Mouse (Mus musculus) frontal cortex, postnatal 25 days (tissue): ENCODE measurements at regions not wholly inside any gene's neighbourhood (a gene's known extent, or its start where the extent isn't known, plus 50 kb on each side); places are given as distances from the start of the nearest gene placed in this dataset.
A peak's percentile ranks its signal among the peaks of the same experiment; 100 is the strongest.

Experiments
- DNase-seq, 2 experiments: peaks; one replicate each; pipeline ENCODE4 v3.0.0; 2022; ENCODE audit warnings: low spot score in 2 of 2

DNA sequence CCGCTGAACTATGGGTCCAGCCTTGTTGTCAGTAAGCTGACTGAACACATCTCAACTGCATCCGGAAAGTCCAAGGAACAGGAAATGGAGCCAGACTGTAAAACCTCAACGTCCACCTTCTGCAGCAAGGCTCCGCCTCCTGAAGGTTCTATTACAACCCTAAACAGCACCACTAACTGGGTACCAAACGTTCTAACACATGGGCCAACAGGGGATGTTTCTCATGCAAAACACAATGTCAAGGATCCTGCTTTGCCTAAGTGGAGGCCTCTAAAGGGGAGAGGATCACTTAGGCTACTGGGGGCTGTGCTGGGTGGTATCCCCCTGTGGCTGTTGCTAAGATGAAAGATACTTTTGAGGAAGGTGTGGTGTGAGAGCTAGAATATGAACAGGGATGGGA is 51.0 kb upstream of the Stt3b start:
- DNase-seq: no peak

DNA sequence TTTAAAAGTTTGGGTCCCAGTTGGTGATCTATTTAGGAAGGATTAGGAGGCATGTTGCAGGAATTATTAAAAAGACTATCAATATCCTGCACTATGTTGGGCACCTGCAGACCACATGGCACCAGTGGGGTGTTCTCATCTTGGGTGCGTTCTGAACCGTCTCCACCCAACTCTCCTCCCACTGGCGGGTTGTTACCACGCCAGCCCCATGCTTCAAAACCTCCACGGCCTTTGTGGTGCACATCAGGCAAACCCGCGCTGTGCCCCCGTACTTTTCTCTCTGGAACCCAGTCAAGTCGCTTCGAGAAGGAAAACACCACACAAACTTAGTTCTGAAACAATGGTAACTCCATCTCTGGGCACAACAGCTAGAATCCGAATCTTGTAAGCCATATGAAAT is 51.7 kb upstream of the Stt3b start:
- DNase-seq: no peak

DNA sequence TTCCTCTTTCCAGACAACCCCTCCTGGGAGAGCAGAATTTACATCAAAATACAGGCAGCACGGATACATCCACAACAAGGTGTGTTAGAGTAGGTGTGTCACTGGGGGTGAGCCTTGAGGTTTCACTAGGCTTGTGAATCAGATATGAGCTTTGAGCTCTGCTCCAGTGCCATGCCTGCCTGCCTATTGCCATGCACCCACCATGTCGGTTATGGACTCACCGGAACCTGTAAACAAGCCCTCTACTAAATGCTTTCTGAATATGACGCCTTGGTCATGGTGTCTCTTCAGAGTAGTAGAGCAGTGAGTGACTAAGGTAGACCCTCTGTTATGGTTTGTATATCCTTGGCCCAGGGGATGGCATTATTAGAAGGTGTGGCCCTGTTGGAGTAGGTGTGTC is 52.3 kb upstream of the Stt3b start:
- no peak for DNase-seq

DNA sequence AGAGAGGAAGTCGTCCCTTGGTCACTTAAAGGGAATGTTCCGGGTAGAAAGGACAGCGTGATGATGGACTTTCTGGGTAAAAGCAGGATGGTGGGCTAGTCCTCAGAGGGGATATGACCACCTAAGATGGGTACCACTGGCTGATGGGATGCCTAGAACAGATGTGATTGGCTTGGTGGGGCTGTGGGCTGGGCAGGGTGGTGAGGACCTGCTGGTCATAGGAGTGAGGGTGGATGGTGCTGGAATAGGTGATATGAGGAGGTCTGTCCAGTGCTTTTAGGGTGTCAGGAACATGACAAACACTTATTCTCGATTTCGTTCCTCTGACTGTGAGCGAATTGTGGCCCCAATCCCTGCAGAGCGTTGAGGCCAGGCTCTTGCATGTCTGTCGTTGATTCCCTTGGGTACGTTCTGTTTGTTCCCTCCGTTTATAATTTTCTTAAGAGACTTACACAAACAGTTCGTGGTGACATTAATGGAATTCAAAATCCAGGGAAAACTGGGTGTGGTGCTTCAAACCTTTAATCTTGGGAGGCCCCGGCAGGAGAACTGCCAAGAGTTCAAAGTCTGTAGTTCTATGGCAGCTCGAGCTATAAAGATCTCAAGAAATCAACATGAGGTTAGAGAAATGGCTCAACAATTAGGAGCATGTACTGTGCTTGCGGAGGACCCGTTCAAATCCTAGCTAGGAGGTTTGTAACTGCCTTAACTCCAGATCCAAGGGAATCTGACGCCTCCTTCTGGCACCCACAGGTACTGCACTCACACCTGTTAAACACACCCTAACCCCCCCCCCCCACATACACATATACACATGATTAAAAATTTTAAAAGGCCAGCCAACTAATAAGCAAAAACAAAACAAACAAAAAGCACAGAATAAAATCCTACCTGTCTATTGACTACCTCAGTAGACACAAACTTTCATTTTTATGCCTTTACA is 55.0 kb upstream of the Stt3b start:
- DNase-seq: no peak

GRCm38 (mm10) chr9:115367808-115368207 is 57.6 kb upstream of the Stt3b start:
- no peak for DNase-seq

DNA sequence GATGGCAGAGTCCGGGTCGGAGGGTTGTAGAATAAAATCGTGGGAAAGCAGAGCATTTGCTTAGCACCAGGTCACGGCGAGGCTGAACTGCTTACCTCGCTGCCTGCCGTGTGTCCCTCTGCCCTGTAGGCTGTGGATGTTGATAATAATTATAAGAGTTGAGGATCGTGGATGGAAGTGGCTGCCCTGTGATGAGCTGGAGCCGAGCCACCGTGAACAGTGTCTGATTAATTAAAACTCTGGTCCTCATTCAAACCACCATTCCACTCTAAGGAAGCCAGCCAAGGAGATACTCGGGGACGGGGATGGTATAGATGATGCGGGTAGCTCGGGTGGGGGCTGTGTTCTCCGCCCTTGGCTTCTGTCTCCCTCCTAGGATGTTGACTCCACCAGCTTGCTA is 70.1 kb upstream of the Stt3b start:
- no peak for DNase-seq

DNA sequence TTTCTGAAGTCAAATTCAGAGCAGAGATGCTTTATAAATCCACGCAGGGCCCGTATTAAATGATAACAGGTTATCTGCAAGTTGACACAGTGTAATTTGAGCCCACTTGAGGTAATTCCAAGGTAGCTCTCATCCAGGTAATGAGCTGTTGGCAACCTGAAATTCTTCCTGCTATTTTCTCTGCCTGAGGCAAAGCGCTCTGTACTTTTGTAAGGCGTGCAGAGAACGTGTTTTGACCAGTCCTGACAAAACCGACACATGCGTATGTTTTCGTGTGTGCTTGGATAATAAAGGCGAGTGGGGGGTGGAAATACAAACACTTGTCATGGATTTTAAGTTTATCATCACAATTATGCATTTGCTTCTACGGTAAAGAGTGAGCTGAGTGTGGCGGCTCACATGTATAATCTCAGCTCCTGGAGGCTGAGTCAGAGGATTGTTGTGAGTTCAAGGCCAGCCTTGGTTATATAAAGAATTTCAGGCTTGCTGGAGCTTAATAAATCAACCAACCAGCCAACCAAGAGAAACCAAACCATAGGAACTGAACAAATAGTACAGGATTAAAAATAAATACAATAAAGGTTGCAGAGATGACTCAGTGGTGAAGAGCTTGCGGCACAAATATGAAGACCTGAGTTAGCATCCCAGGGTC is 72.7 kb upstream of the Stt3b start:
- DNase-seq: no peak

GRCm38 (mm10) chr9:115383935-115384334 is 73.7 kb upstream of the Stt3b start:
- DNase-seq: no peak

DNA sequence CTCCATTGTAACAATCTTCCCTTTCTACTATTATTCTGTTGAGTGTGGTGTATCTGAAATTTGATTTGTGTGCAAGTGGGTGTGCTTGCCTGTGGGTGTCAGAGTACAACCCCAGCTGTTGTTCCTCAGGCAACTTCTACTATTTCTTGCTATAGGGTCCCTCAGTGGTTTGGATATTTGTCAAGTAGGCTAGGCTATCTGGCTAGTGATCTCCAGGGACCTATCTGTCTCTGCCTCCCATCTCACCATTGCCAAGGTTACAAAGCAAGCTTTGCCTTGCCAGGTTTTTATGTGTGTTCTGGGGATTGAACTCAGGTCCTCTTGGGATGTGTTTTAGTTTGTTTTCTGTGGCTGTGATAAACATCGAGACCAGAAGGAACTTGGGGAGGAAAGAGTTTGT is 74.1 kb upstream of the Stt3b start:
- no peak for DNase-seq

DNA sequence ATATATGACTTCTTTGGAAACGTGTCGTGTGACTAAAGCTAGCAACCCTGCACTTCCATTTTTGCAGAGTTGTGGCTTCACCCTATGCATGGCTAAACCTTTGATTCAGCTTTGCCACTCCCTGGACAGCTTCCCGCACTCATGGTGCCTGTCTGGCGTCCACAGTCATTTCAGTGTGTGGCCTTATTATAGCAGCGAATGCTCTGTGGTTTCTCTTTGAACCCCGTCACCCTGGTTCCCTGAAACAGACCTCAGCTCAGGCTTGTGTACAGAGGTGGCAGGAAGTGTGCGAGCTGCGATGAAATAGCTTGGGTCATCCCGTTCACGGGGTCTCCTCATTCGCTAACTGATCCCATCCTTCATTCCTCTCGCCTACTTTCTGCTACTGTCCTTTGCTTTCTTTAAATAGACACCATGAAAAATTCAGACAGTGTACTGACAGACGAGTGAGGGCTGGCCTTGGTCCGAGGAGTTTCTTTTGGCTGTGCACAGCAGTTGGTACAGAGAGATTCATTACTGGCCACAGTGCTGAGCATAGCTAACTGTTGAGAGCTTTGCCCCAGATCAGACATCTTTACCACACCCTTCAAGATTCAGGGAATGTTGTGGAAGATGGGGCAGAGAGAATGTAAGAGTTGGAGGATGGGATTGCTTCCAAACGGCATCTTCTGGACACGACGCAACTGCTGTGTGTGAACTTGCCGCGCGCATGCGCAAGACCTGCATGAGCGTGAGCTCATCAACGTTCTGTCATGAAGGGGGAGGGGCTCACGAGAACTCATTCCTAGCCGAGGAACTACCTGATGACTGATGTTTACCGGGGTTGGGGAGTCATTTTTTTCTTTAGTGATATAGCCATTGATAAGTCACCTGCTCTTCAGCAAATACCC is 77.5 kb upstream of the Stt3b start:
- no peak for DNase-seq

DNA sequence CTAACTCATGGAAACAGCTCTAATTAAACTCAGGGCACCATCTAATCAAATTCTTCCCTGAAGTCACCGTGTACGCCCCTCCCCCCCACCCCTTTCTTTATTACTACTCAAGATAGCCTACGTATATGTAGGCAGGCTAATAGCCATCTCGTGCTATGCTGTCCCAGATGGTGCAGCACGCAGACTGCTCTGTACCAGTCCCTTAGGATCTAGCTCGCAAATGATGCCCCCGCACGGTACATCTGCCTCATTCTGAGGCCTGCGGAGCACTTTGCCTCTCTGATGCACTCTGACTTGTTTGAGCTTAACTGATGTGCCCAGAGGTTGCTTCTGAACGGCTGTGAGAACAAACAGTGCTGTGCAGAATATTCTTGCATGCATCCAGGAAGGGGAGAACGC is 78.1 kb upstream of the Stt3b start:
- no peak for DNase-seq

- no peak for DNase-seq
Measured at GRCm38 (mm10) chr9:115389082-115389481, 78.9 kb upstream of the Stt3b start.

DNA sequence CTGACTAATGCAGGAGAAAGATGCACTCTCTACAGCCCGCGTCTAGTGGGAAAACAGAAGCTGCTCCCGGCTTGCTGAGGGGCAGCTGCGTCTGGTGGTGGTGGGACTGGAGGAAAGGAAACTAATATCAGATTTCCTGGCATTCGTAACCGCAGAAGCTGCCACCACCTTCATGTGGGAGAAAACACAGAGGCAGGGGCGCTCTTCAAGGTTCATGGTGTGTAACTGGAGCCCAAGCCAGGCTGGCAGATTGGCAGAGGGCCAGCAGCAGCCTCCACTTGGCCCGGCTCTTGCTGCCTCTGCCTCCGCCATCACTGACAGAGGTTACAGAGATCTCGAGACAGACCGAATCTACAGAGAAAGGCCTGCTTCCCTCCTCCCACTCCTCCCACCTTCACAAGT is 80.7 kb upstream of the Stt3b start:
- peak in 1 of 2 experiments; percentile 5 for DNase-seq

- no peak for DNase-seq
Measured at GRCm38 (mm10) chr9:115395511-115395910, 85.3 kb upstream of the Stt3b start.

DNA sequence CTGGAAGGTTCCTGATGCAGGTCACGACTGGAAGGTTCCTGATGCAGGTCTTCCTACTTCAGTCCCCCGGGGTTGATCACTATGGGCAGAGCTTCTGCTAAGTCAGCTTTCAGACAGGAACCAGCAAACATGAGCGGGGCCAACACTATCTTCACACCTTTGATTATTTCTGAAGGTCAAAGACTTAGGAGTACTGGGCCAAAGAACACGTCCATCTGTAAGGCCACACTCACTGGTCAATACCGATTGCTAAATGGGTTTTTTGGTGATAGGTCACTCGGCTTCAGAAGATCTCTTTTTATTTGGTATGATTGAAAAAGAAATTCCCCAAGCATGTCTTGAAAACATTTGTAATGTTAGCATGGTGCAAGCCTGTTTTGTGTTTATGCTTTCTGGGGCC is 90.2 kb upstream of the Stt3b start:
- DNase-seq: no peak

DNA sequence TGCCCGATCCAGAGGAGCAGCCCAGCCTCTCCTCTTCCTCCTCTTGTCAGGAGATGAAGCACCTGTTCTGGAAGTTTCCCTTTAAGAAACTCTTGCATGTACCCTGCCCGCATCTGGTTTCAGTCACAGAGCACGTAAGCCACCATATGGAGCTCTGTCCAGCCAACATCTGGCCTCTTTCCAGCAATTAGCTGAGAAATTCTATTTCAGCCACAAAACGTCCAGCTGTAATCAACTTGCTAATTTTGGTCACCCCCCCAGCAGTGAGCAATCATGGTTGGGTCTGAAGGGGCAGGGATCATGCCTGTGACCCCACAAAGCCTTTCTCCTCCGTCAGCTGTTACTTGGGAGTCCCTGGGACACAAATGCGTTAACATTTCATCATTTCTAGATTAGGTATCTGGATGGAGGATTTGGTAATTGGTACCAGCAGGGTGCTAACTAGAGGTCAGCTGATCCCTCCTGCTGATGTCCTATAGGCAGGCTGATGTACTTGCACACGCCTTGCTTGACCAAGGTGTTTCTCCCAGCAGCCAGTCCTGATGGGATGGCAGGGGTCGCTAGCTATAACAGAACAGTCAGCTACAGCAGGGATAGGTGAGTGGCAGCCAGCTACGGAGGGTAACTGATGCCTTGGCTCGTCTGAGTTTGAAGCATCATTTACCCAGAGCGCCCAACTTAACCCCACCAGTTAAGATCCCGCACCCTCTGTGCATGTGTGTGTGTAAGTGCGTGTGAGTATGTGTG is 91.4 kb upstream of the Stt3b start:
- DNase-seq: no peak

DNA sequence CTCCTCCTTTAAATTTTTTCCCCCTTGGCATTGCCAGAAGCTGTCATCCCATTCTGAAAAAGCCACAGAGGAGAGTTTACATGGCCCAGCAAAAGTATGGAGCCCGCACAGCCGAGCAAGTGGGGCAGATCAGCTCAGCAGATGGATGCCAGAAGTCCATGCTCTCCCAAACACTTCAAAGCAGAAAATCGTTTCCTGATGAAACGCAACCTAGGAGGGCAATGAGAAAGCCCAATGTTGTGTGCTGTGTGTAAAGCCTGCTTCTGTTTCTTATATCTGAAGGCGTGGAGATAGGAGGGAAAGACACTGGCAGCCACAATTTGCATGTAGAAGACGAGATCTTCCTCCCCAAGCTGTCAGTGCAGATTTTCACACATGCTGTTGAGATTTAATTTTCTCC is 92.4 kb upstream of the Stt3b start:
- no peak for DNase-seq

DNA sequence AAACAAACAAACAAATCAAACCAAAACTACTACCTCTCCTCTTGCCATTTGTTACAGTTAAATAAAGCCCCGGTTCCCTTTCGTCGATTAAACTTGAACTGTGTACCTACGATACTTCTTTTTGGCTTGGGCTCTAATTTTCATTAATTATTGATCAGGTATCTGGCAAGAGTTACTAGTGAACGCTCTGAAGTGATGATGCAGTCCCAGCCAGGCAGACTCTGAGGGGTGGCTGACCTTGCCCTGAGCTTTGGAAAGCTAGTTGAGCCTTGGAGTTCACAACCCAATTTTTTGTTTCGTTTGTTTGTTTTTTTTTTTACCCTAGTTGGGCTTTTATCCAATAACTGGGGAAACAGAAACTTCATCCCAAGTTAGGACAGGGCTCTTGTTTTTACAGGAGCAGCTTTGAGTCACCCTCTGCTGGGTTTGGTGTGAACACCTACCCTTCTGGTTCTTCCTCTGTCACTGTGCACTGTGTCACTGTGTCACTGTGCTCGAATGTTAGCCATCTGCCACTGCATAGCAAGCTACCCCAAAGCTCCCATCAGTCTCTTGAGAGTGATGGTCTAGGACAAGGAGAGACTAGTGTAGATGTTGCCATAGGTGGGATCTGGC is 93.2 kb upstream of the Stt3b start:
- DNase-seq: no peak

- no peak for DNase-seq
Measured at GRCm38 (mm10) chr9:115407901-115408470, 97.8 kb upstream of the Stt3b start.

- DNase-seq: no peak
Measured at GRCm38 (mm10) chr9:115408886-115409285, 98.7 kb upstream of the Stt3b start.

DNA sequence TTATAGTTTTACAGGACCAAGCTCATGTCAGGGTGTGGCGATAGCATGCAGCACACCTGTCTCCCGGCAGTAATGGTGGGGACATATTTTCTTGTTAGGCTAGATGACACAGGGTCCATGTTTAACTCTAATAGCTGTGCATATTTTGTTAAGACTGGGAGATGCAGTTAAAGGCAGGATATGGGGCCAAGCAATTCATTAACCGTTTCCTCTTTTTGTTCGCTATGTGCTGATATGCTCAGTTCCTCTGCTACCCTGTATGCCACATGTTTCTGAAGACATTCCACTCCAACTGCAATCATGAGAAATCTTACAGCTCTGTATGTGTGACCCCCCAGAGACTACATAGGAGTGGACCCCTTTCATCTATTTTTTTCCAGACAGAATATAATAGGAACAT is 104.0 kb upstream of the Stt3b start:
- no peak for DNase-seq
